Mouse (Mus musculus) CH12.LX (cell line): Measurements from ENCODE around the gene Zfp523.

Experiments
- CTCF ChIP-seq, 2 experiments: IDR thresholded peaks in 1 of 2; conservative IDR thresholded peaks in 1 of 2; 2 replicates each; pipeline ENCODE4 v1.5.1; 2011 to 2012; ENCODE audit warnings: low read depth in 2 of 2, low read length in 2 of 2, improper control_type of control experiment in 1 of 2, inconsistent platforms in 1 of 2, mild to moderate bottlenecking in 1 of 2, moderate library complexity in 1 of 2
- HCFC1 ChIP-seq: IDR thresholded peaks from 2 replicates; pipeline ENCODE4 v1.6.1; 2012; ENCODE audit warnings: low read depth, mild to moderate bottlenecking, inconsistent platforms, low read length, improper control_type of control experiment
- KAT2A ChIP-seq: IDR thresholded peaks from 2 replicates; pipeline ENCODE4 v1.6.1; 2012; ENCODE audit warnings: low read length, improper control_type of control experiment, inconsistent platforms; ENCODE audit not compliant: insufficient replicate concordance
- MAX ChIP-seq: IDR thresholded peaks from 2 replicates; pipeline ENCODE4 v1.6.1; 2011; ENCODE audit warnings: low read length, improper control_type of control experiment
- MYC ChIP-seq: IDR thresholded peaks from 2 replicates; pipeline ENCODE4 v1.6.1; 2011; ENCODE audit warnings: low read depth, mild to moderate bottlenecking, improper control_type of control experiment, low read length
- TBP ChIP-seq: conservative IDR thresholded peaks from 2 replicates; pipeline ENCODE4 v1.6.1; 2011; ENCODE audit warnings: low read depth, low read length, improper control_type of control experiment
- ZNF384 ChIP-seq: IDR thresholded peaks from 2 replicates; pipeline ENCODE4 v1.6.1; 2012; ENCODE audit warnings: low read depth, low read length, improper control_type of control experiment, inconsistent platforms

DNA sequence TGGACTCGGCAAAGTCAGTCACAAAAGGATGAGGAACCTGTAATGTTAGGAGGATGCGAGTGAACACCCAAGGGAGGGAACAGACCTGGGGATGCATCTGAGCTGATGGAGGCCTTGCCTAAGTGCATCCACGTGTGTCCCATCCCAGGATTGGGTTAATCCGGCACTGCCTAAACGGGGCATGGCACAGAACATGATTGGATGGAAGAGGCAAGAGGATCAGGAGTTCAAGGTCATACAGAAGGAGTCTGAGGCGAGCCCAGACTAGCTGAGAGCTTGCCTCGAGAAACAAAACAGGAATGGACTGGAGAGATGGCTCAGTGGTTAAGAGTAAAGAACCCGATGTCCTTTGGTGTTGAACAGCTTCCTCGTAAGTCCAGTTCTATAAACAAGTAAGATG lies 35.5 kb downstream of the Zfp523 start:
- TF ChIP-seq ZNF384 (no peak), TBP (no peak), MAX (no peak), CTCF (conservative IDR thresholded peaks at IDR 0.05 in 1 of 2, IDR thresholded peaks at IDR 0.05 in 1 of 2; ENCODE audit: low read depth in 2 of 2, low read length in 2 of 2) (no peak), MYC (no peak), HCFC1 (no peak), KAT2A (no peak)
